Mouse (Mus musculus) small intestine, adult 2 months (tissue): ENCODE measurements around the gene P3h2.

Experiments used
- CTCF ChIP-seq: fragments of 200-500 bp; IDR thresholded peaks from 2 replicates; pipeline ENCODE4 v1.5.1; 2012; ENCODE audit warnings: low read depth, mild to moderate bottlenecking, control low read depth, inconsistent platforms, low read length, moderate library complexity, mixed read lengths; ENCODE audit not compliant: insufficient replicate concordance, insufficient read length; ENCODE audit errors: extremely low read depth
- POLR2A ChIP-seq: fragments of 200-500 bp; IDR thresholded peaks from 2 replicates; pipeline ENCODE4 v1.6.1; 2012; ENCODE audit warnings: low read depth, mild to moderate bottlenecking, control low read depth, inconsistent platforms, low read length, moderate library complexity

DNA sequence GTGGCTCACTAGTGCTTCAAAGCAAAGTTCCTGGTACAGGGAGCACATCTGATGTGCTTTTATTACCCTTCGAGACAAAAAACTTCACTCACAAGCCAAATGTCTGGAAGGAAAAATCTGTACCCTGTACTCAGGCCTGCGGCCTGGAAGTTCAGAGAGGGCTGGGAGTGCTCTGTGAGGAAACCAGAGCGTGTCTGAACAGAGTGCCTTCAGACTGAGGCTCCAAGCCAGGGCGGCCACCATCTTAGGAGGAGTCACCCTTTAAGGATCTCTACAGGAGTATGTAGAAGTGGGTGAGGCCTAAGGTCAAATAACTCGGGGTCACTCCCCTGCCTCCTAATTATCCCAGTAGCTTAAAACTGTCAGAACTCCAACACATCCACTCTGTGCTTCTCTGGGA, 152.2 kb downstream of the P3h2 start:
- TF ChIP-seq CTCF: no peak
- no peak for TF ChIP-seq POLR2A
